Mouse (Mus musculus) thymus, postnatal 10 days (tissue): ENCODE measurements at regions not wholly inside any gene's neighbourhood (a gene's known extent, or its start where the extent isn't known, plus 50 kb on each side); places are given as distances from the start of the nearest gene placed in this dataset.
"Not testable (repeated sequence)": the region's sequence is repeated elsewhere in the genome, so short reads cannot be mapped to it uniquely, and the experiment has no call there.

Experiments used
- DNase-seq, 2 experiments: peaks; one replicate each; pipeline ENCODE4 v3.0.0; 2021; ENCODE audit warnings: low spot score in 2 of 2

- DNase-seq, result no peak
Measured at GRCm38 (mm10) chr3:113105979-113106378, 152.7 kb downstream of the Amy2a5 start.

- DNase-seq, result not testable (repeated sequence)
Measured at GRCm38 (mm10) chr3:113090850-113091249, 167.8 kb downstream of the Amy2a5 start.

DNA sequence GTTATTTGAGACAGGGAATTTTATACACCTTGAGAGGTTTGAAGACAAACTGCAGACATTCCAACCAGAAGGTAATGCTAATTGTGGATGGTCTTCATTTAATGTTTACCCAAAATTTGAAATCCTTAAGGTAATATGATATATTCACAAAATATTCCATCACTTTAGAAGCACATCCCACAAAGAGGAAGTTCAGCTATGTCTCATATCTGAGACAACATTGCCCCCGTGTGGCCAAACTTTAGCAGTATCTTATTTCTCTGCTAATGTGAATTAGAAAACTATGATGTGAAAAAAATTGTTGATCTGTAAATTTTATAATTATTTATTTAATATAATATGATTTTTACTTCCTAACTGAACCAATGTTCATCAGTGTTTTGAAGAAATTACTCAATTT, 177.9 kb downstream of the Amy2a5 start:
- DNase-seq, result peak in 1 of 2 experiments; percentile 5
